Mouse (Mus musculus): ENCODE measurements around the gene Tec.
A peak's percentile ranks its signal among the peaks of the same experiment; 100 is the strongest.

Tec gene

GRCm38 (mm10) chr5:72868091-72868875, at the start of gene Tec:
Tec (minus strand) TSS chr5:72868483.
- DNase-seq (ENCODE audit: low spot score), result peak; percentile 33

GRCm38 (mm10) chr5:72916851-72917250, 48.6 kb upstream of the Tec start:
- no peak for DNase-seq (ENCODE audit: low spot score)

- DNase-seq (ENCODE audit: low spot score), result no peak
Observed at GRCm38 (mm10) chr5:72916048-72916447, 47.8 kb upstream of the Tec start.

- DNase-seq (ENCODE audit: low spot score), result no peak
Observed at GRCm38 (mm10) chr5:72914633-72915561, 46.6 kb upstream of the Tec start.

GRCm38 (mm10) chr5:72913648-72914557, 45.6 kb upstream of the Tec start, which contains the start of gene Slain2:
Slain2 (plus strand) TSS chr5:72914304.
- DNase-seq (ENCODE audit: low spot score), result peak; percentile 75

- no peak for DNase-seq (ENCODE audit: low spot score)
Observed at GRCm38 (mm10) chr5:72911284-72911683, 43.0 kb upstream of the Tec start.

- DNase-seq (ENCODE audit: low spot score), result no peak
Observed at GRCm38 (mm10) chr5:72910373-72910772, 42.1 kb upstream of the Tec start.

- DNase-seq (ENCODE audit: low spot score), result no peak
Observed at GRCm38 (mm10) chr5:72909363-72909762, 41.1 kb upstream of the Tec start.

- DNase-seq (ENCODE audit: low spot score), result no peak
Observed at GRCm38 (mm10) chr5:72908324-72908936, 40.1 kb upstream of the Tec start.

- no peak for DNase-seq (ENCODE audit: low spot score)
Observed at GRCm38 (mm10) chr5:72907402-72907801, 39.1 kb upstream of the Tec start.

GRCm38 (mm10) chr5:72904903-72905790, 36.9 kb upstream of the Tec start:
- no peak for DNase-seq (ENCODE audit: low spot score)

- no peak for DNase-seq (ENCODE audit: low spot score)
Observed at GRCm38 (mm10) chr5:72902876-72903516, 34.7 kb upstream of the Tec start.

- no peak for DNase-seq (ENCODE audit: low spot score)
Observed at GRCm38 (mm10) chr5:72902312-72902711, 34.0 kb upstream of the Tec start.

GRCm38 (mm10) chr5:72901866-72902265, 33.6 kb upstream of the Tec start:
- DNase-seq (ENCODE audit: low spot score), result no peak

GRCm38 (mm10) chr5:72899255-72899654, 31.0 kb upstream of the Tec start:
- no peak for DNase-seq (ENCODE audit: low spot score)

GRCm38 (mm10) chr5:72897998-72898397, 29.7 kb upstream of the Tec start:
- DNase-seq (ENCODE audit: low spot score), result no peak

GRCm38 (mm10) chr5:72896478-72897279, 28.4 kb upstream of the Tec start:
- DNase-seq (ENCODE audit: low spot score), result no peak

GRCm38 (mm10) chr5:72895261-72895660, 27.0 kb upstream of the Tec start:
- no peak for DNase-seq (ENCODE audit: low spot score)

GRCm38 (mm10) chr5:72893987-72894386, 25.7 kb upstream of the Tec start:
- no peak for DNase-seq (ENCODE audit: low spot score)

Data from layer of hippocampus, adult 9-10 months (tissue).